Mouse (Mus musculus): ENCODE measurements at regions not wholly inside any gene's neighbourhood (a gene's known extent, or its start where the extent isn't known, plus 50 kb on each side); places are given as distances from the start of the nearest gene placed in this dataset.
A peak's percentile ranks its signal among the peaks of the same experiment; 100 is the strongest.

GRCm38 (mm10) chr9:51379589-51379988, 50.9 kb upstream of the 1810046K07Rik start:
- no peak for DNase-seq

DNA sequence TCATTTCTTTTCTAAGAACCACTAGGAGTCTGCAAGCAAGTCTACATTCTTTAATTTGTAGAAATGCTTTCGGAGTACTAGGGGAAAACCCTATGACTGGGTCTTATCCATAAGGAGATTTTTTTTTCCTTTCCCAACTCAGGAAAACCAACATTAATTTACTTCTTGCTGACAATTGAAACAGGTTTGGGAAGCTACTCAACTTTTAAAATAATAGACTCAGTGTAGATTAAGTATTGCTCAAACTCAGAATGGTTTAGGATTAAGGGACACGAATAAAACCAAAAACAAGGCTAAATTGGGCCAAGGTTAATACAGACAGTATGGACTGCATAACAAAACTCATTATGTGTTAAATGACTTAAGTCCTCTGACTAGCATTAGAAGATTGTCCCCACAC, 65.2 kb upstream of the 1810046K07Rik start:
- no peak for DNase-seq

DNA sequence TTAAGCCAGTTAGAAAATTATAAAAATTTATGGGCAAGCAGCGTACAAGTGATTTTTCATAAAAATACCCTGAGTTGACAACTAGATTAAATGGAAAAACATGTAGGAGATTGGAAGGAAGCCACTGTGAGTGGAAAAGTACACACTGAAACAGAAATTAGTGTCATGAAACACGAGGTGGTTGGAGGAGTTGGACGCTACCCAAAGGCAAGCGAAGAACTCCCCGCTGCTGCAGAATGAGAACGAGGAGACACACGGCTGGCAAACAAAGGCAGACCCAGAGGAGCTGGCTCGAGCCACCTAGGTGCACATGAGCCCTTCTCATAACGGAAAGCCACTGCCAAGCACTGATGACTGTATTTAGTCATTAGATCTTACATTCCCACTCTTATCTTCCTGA, 65.7 kb upstream of the 1810046K07Rik start:
- DNase-seq, result peak; percentile 13 to 36

GRCm38 (mm10) chr9:51396801-51397200, 68.1 kb upstream of the 1810046K07Rik start:
- no peak for DNase-seq

GRCm38 (mm10) chr9:51397589-51398220, 69.0 kb upstream of the 1810046K07Rik start:
- peak; percentile 31 to 85 for DNase-seq

DNA sequence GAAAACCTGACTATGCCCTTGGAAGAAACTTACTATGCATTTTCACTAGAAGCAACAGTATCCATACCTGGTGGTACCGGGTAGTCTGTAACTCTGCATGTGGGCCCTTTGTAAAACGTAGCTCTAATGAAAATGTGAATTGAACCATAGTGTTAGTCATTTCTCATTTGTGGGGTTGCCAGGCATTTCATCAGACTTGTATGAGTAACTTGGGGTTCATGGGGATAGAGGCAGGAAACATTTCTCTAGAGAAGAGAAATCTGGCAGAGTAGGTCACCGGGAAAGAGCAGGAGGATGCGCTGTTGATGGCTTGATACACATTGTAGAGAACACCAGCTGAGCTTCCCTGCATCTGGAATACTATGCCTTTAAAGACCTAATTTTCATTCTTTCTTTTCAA, 70.2 kb upstream of the 1810046K07Rik start:
- DNase-seq, result no peak

GRCm38 (mm10) chr9:51399356-51399755, 70.6 kb upstream of the 1810046K07Rik start:
- no peak for DNase-seq

- no peak for DNase-seq
Measured at GRCm38 (mm10) chr9:51401779-51402178, 73.1 kb upstream of the 1810046K07Rik start.

GRCm38 (mm10) chr9:51407978-51408377, 79.3 kb upstream of the 1810046K07Rik start:
- no peak for DNase-seq

DNA sequence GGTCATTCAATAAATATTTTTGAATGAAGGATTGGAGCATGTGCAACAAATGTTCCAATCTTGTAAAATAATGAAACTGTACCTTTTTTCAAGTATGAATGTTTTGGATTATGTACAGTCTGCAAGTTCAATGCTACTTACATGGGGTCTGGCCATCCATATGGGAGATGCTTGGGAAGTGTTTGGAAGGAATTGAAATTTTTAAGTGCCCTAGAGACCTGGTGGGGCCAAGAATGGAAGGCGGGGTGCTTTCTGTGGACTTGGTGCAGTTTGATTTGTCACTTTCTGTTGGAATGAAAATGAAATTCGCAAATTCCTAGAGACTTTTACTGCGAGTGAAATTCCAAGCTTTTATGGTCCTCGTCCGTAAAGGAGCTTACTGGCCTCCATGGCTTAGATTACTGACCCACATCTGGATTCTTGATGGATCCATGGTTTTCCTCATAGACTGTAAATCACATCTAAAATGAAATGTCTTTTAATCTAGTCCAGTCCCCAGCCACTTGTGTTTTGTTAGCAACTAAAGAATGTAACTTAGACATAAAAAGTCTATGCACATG, 90.3 kb upstream of the 1810046K07Rik start:
- DNase-seq, result no peak

DNA sequence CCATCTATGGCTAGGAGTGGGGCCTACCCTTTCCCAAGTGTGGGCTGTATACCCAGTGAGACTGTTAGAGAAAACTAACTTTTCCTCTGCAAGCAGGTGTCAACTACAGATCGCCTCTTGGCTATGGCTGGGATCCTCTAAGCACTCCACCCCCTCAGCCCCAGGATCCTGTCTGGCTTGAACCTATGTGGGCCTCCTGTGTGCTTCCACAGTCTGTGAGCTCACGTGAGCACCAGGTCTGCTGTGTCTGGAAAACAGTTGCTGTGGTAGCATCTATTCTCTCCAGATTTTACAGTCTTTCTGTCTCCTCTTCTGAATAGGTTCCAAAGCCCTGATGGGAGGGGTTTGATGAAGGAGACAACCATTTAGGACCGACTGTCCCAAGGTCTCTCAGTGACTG, 93.8 kb upstream of the 1810046K07Rik start:
- DNase-seq, result no peak

DNA sequence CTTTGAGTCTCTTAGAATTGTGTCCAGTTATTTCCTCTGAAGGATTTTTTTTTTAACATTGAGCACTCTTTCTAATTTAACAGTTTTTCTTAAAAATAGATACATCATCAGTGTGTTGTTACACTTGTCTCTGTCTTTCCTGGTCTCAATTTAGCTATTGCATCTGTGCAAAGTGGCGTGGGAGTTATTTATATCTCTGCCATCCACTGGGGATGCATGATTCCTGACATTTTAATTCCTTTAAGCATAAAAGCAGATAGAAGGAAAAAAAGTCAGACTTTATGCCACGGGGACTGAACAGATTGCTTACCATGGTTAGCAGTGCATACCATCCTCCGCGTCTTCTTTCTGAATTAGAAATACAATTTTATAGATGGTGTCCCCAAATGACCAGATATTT, 94.6 kb upstream of the 1810046K07Rik start:
- no peak for DNase-seq

- no peak for DNase-seq
Measured at GRCm38 (mm10) chr9:51430426-51430825, 101.7 kb upstream of the 1810046K07Rik start.

GRCm38 (mm10) chr9:51437130-51437529, 108.4 kb upstream of the 1810046K07Rik start:
- DNase-seq, result no peak

GRCm38 (mm10) chr9:51441773-51442381, 113.2 kb upstream of the 1810046K07Rik start:
- DNase-seq, result no peak

GRCm38 (mm10) chr9:51455690-51456089, 127.0 kb upstream of the 1810046K07Rik start:
- no peak for DNase-seq

DNA sequence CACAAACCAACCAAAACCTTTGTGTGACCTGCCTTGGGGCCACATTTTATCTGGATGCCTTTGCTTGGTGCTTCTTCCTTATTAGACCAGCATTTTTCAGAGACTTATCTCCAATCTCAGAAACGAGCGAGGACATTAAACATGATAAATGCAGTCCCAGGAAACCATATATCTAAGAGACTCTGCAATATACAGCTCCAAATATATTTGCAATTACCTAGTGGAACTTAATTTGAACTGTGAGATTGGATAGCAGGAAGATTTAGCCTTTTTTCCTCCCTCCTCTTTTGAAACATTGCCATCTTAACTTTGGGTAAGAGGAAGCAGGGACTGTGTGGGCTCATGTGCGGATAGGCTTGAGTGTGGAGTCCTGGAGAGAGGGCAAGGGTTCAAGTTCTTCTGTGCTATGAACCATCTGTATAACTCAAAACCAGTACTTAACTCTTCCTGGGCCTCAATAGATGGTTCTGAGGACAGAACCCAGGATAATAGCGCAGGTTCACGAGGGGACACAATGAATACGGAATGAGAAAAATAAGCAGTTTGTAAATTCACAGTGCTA, 133.8 kb upstream of the 1810046K07Rik start:
- no peak for DNase-seq

DNA sequence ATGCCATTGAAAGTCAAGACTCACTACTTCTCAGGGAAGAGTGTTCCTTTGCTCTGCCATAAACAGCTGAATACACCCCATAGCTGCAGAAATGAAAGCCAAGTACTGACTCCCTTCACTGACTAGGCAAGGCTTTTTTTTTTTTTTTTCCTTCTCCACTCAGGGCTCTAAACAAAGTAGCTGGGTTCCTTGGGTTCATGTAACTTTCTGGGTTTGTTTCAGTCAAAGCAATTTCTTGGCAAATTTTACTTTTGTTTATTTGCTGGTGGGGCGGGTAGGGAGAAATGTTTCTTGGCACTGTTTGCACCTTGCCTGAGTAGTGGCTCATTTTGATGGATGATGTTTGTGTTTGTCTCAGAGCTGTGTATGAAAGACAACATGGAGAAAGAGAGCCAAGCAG, 141.3 kb upstream of the 1810046K07Rik start:
- no peak for DNase-seq

GRCm38 (mm10) chr9:51476511-51477056, 147.9 kb upstream of the 1810046K07Rik start:
- no peak for DNase-seq

- DNase-seq, result no peak
Measured at GRCm38 (mm10) chr9:51487840-51488239, 159.1 kb upstream of the 1810046K07Rik start.

- DNase-seq, result no peak
Measured at GRCm38 (mm10) chr9:51507265-51507913, 178.7 kb upstream of the 1810046K07Rik start.

GRCm38 (mm10) chr9:51517643-51518042, 188.9 kb upstream of the 1810046K07Rik start:
- DNase-seq, result peak in 1 of 2 experiments; percentile 32

GRCm38 (mm10) chr9:51518376-51518775, 189.7 kb upstream of the 1810046K07Rik start:
- no peak for DNase-seq

Measured in lung, postnatal 4 days (tissue).